Mouse (Mus musculus) liver, adult 2 months (tissue): ENCODE data around the gene Raver2. TPM values are rescaled to one million over a fixed set of nuclear protein-coding genes. Genes with fewer than 3 reads are reported as not detected.
A peak's percentile ranks its signal among the peaks of the same experiment; 100 is the strongest.
"Not testable (repeated sequence)": the region's sequence is repeated elsewhere in the genome, so short reads cannot be mapped to it uniquely, and the experiment has no call there.

ENCODE experiments used
- DNase-seq: peaks from one replicate; pipeline ENCODE4 v3.0.0-alpha.2; 2011; ENCODE audit warnings: low read depth, low spot score; ENCODE audit errors: extremely low read depth
- H3K27ac ChIP-seq: fragments of 200-500 bp; replicated peaks from 2 replicates; pipeline ENCODE4 v1.5.1; 2012; ENCODE audit warnings: low read depth, mild to moderate bottlenecking, control low read depth, inconsistent platforms, low read length; ENCODE audit not compliant: insufficient read depth
- H3K27me3 ChIP-seq: fragments of 200-500 bp; 2 replicates; pipeline ENCODE4 v1.6.1; 2012; ENCODE audit warnings: mild to moderate bottlenecking, moderate library complexity, low read length, inconsistent platforms; ENCODE audit not compliant: control insufficient read depth, insufficient read depth
- H3K36me3 ChIP-seq: fragments of 200-500 bp; 2 replicates; pipeline ENCODE4 v1.6.1; 2012; ENCODE audit warnings: low read length, inconsistent platforms; ENCODE audit not compliant: control insufficient read depth, insufficient read depth
- H3K4me1 ChIP-seq: fragments of 200-500 bp; 2 replicates; pipeline ENCODE4 v1.6.1; 2011; ENCODE audit warnings: low read length; ENCODE audit not compliant: control insufficient read depth, insufficient read depth
- H3K4me3 ChIP-seq: fragments of 200-500 bp; 2 replicates; pipeline ENCODE4 v1.5.1; 2011; ENCODE audit warnings: low read depth, mild to moderate bottlenecking, control low read depth, low read length, moderate library complexity; ENCODE audit not compliant: insufficient read depth
- H3K79me2 ChIP-seq: fragments of 200-500 bp; 2 replicates; pipeline ENCODE4 v1.6.1; 2012; ENCODE audit warnings: inconsistent platforms, mild to moderate bottlenecking, low read length, moderate library complexity; ENCODE audit not compliant: control insufficient read depth, insufficient read depth
- H3K9ac ChIP-seq: fragments of 200-500 bp; 2 replicates; pipeline ENCODE4 v1.6.1; 2012; ENCODE audit warnings: low read depth, mild to moderate bottlenecking, control low read depth, inconsistent platforms, low read length
- CTCF ChIP-seq: fragments of 200-500 bp; IDR thresholded peaks from 2 replicates; pipeline ENCODE4 v1.5.1; 2011; ENCODE audit warnings: low read depth, low read length, control low read depth
- POLR2A ChIP-seq: fragments of 200-500 bp; IDR thresholded peaks from 2 replicates; pipeline ENCODE4 v1.6.1; 2011; ENCODE audit warnings: low read length, control low read depth; ENCODE audit not compliant: insufficient read depth; ENCODE audit errors: extremely low read depth
- WGBS: fragments of 180-500 bp; shearing (Covaris S2); methylation state at CpG from one replicate; pipeline ENCODE4 v1.1.7; 2018; 5-methylcytosine and 5-hydroxymethylcytosine counted together
- polyA plus RNA-seq: library from polyadenylated mRNA; depleted of rRNA; stranded (reverse); fragments of >200 nt; gene quantifications from 2 replicates; pipeline ENCODE4 v1.2.3, GENCODE M21; 2012
- total RNA-seq: library from RNA; depleted of rRNA; stranded (reverse); fragments of >200 nt; gene quantifications from 2 replicates; pipeline ENCODE4 v1.2.3, GENCODE M21; 2014

Raver2 gene
- total and polyA plus RNA-seq, 2 experiments, result 0.05 to 0.28 TPM

DNA sequence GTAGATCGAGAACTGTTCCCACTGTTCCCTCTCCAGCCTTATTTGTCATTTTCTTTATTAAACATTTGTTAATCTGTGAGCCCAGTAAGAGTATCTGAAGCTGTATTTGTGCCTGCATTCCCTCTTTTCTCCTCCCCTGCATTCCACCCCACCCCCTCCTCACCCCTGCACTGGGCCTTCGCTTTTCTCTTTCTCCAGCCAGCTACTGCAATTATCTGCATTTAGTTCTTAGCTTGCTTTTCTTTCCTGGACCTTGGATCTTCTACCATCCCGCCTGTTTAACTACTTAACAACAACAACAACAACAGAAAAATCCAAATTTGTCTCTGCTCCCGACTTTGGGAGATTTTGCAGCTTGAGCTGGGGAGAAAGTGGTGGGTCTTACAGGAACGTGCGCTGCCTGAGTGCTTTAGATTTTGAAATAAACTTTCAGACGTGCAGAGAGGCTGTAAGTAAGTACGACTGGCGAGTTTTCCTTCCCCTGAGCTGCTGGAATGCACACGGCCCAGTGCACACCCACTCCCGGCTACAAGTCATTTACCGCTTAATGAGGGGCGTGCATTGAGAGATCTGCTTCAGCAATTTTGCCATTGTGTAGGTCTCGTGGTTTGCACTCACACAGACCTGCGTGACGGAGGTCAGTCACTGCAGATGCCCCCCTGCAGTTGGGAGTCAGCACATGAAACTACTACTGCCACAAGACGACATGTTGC is 13.5 kb downstream of the Raver2 start:
- H3K27ac ChIP-seq, result no peak overlapping the region
- DNase-seq, result no peak

DNA sequence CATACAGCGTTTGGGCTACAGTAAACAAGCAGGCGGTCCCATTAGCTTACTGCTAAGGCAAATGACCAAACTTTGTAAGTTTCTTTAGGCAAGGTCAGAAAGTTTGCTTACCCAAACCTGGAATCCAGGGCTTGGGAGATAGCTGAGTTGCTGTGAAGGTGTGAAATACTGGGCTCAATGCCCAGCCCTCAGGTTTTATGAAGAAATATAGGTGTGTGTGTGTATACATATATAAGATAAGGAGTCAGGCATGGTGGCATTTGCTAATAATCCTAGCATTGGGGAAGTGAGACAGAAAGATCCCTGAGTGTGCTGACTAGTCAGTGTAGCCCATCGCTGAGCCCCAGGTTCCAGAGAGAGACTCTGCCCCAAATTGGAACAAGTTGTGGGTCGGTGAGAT is 16.1 kb downstream of the Raver2 start:
- no peak for DNase-seq
- no peaks in the 10 kb centered on the region for H3K36me3 ChIP-seq
- WGBS, result 72% methylated on average over 4 of the region's 4 CpGs
- no peak overlapping the region for H3K27ac ChIP-seq
- TF ChIP-seq POLR2A (no peak), CTCF (no peak)
- peaks cover 15% of the 10 kb centered on the region; the same call in 1 of the 2 replicates for H3K27me3 ChIP-seq
- H3K9ac ChIP-seq, result no peak overlapping the region
- no peaks in the 10 kb centered on the region for H3K4me1 ChIP-seq
- H3K4me3 ChIP-seq, result no peak overlapping the region
- H3K79me2 ChIP-seq, result no peaks in the 10 kb centered on the region

More for the DNA sequence above, 13.5 kb downstream of the Raver2 start:
- peaks cover 12% of the 10 kb centered on the region; the same call in 1 of the 2 replicates for H3K27me3 ChIP-seq
- no peak overlapping the region for H3K4me3 ChIP-seq
- no peak overlapping the region for H3K9ac ChIP-seq
- H3K79me2 ChIP-seq, result no peaks in the 10 kb centered on the region
- no peaks in the 10 kb centered on the region for H3K4me1 ChIP-seq
- 74% methylated on average over 17 of the region's 17 CpGs for WGBS
- no peaks in the 10 kb centered on the region for H3K36me3 ChIP-seq
- TF ChIP-seq POLR2A (no peak), CTCF (no peak)

DNA sequence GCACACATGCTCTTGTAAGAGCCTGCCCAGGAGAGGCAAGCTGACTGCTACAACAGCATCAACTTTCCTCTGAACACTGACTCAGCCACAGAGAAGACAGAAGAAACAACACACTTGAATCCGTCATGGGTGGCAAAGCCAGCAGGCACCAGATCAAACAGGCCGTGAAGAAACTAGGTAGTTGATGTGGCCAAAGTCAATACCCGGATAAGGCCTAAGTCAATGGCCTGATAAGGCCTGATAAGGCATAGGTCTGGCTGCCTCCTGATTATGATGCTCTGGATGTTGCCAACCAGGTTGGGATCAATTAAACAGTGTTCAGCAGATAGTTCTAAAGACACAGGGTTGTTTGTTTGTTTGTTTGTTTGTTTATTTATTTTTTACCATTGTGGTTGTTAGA is 17.3 kb downstream of the Raver2 start:
- no peaks in the 10 kb centered on the region for H3K4me1 ChIP-seq
- peaks cover 15% of the 10 kb centered on the region; the same call in 1 of the 2 replicates for H3K27me3 ChIP-seq
- no peaks in the 10 kb centered on the region for H3K79me2 ChIP-seq
- no peak overlapping the region for H3K27ac ChIP-seq
- TF ChIP-seq POLR2A, result no peak
- no peak for TF ChIP-seq CTCF
- no peaks in the 10 kb centered on the region for H3K36me3 ChIP-seq
- H3K4me3 ChIP-seq, result no peak overlapping the region
- DNase-seq, result peak; percentile 85
- no peak overlapping the region for H3K9ac ChIP-seq
- WGBS, result 15% methylated on average over 3 of the region's 3 CpGs

- no peak for DNase-seq
- TF ChIP-seq POLR2A (no peak), CTCF (no peak)
- Histone ChIP-seq H3K27me3 (peaks cover 15% of the 10 kb centered on the region; the same call in 1 of the 2 replicates), H3K4me3 (no peak overlapping the region), H3K79me2 (no peaks in the 10 kb centered on the region), H3K4me1 (no peaks in the 10 kb centered on the region), H3K36me3 (no peaks in the 10 kb centered on the region), H3K9ac (no peak overlapping the region), H3K27ac (no peak overlapping the region)
- WGBS, result 45% methylated on average over 1 of the region's 1 CpGs
Measured at GRCm38 (mm10) chr4:101087721-101088120, 18.9 kb downstream of the Raver2 start.

DNA sequence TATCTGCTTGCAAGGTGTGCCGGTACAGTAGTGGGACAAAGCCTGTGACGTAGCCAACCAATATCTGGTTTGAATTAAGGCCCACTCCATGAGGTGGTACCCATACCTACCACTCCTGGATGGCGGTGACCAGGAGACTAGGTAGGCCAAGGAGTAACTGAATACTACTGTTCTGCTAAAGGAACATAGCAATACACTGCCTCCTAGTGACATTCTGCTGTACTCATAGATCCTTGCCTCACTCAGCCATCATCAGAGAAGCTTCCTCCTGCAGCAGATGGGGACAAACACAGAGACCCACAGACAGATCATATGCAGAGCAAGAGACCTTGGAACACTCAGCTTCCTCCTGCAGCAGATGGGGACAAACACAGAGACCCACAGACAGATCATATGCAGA is 21.8 kb downstream of the Raver2 start:
- H3K9ac ChIP-seq, result not testable (repeated sequence)

DNA sequence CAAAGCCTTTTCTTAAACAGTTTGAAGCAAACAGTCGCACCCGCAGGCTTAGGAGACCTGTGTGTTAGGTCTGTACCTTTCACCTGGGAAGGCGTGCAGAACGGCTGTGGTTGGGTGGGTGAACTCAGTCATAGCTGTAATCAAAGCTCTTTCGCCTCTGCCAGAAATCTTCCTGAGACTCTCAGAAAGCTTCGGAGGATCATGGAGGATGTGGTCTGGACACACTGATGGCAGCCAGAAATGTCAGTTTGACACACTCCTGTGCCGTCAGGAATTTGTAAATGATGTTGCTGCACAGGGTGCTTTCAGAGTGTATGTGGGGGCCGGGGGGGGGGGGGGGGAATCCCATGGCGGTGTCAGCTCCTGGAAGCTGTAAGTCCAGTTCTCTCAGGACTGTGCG is 24.5 kb downstream of the Raver2 start:
- Histone ChIP-seq H3K27ac (no peak overlapping the region), H3K79me2 (no peaks in the 10 kb centered on the region), H3K4me3 (no peak overlapping the region), H3K9ac (no peak overlapping the region), H3K27me3 (peaks cover 1% of the 10 kb centered on the region; the same call in 1 of the 2 replicates), H3K4me1 (no peaks in the 10 kb centered on the region), H3K36me3 (no peaks in the 10 kb centered on the region)
- WGBS, result 69% methylated on average over 10 of the region's 10 CpGs
- DNase-seq, result no peak
- TF ChIP-seq POLR2A, result no peak
- TF ChIP-seq CTCF, result no peak

More for the DNA sequence above, 21.8 kb downstream of the Raver2 start:
- 95% methylated on average over 3 of the region's 3 CpGs for WGBS
- DNase-seq, H3K4me1 ChIP-seq, H3K4me3 ChIP-seq, H3K27ac ChIP-seq, H3K36me3 ChIP-seq, H3K27me3 ChIP-seq, H3K79me2 ChIP-seq: not testable (repeated sequence)
